Mouse (Mus musculus) Muller cell, postnatal 12 days (primary cell): ENCODE measurements around the gene Slco3a1.
A peak's percentile ranks its signal among the peaks of the same experiment; 100 is the strongest.

Experiments
- DNase-seq: peaks from one replicate; pipeline ENCODE4 v3.0.0-alpha.2; 2015; ENCODE audit errors: inconsistent ontology term

Slco3a1 gene

DNA sequence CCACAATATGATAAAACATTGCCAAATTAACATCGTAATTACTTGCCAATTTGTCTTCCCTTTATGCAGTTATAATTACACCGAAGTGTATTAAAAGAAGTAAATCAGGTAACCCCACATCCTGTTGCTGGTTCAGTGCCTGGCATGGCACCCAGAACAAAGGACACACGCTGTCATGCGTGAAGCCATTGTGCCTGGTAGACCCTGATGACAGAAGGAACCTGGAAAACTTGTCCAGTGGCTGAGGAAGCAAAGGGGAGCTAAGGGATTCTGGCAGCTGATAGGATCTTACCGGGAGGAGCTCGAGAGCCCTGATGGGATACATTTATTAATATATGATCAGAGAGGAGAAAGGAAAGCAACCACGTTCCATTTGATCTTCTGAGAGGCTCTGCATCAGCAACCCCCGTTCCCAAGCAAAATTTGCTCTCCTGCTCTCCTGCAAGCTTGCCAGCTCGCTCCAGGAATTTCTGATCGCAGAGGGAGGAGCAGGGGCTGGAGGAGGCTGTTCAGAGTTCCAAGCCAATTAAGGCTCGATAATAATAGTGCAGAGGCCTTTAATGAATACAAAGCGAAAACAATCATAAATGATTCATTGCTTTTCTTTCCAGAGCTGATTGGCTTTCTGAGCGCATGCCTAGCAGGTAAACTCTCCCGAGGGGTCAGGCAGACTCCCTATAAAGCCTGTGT is 250.8 kb downstream of the Slco3a1 start:
- DNase-seq: peak; percentile 56

DNA sequence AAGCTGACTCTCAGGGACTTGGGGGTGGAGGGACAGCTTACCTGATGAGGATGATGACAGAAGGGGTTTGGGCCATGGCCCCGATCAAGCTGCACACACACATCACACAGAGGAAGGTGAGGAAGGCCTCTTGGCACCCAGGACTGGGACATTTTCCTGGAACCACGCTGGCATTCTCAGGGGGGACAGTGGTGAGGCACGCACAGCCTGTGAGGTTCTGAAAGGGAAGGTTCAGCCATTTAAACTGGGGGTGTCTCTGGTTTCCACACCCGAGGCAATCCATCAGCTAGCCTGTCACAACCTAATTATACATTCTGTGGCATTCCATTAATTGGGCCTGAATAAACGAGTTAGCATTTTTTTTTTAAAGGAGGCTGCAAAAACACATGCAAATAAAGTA is 251.5 kb downstream of the Slco3a1 start:
- DNase-seq: peak; percentile 30

DNA sequence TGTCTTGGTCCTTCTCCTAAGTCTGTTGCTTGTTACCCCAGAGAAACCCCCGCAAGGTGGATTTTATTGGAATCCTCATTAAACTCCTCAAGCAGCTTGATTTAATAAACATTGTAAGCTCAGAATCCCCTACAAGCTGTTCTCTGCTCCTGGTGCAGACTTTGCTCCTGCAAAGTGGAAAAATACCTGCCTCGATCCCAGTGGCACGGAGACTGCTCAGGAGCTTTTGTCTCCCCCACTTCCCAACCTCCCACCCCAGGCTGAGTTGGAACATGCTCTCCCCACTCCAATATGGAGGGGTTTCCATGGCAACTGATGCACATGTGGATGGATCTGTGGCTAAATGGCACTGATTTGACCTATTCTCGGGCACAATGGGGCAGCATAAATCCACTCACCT is 268.0 kb downstream of the Slco3a1 start:
- no peak for DNase-seq

DNA sequence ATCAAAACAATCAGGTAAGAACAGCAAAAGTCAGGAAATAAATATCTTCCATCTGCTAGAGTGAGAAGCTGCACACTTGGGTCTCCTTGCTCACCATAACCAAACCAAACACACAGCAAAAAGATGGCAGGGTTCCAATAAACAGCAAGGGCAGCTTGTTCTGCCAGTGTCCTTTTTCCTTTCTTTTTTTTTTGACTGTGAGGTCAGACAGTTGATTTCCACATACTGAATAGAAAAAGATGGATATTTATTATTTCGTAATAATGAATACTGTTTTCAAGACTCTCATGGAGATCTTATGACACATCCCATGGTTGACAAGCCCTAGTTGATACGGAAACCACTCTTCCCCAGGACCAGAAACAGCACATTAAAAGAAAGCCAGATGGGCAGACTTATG is 274.2 kb downstream of the Slco3a1 start:
- no peak for DNase-seq

DNA sequence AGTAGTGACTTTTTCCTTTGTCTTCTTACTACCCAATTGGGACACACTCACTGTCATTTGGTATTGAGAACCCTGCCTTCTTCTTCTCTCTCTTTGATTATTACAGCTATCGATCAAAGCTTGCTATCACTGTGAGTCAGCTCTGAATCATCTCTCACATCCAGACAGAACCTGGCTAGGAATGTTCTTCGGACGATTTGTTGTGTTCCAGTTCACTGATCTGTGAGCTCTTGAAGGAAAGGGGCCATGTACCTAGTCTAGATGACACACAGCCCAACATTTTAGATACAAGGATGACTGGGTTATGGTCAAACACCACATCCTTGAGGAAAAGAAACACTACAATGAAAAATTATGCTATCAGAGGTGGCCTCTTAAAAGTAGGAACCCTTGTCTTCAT is 275.2 kb downstream of the Slco3a1 start:
- DNase-seq: peak; percentile 81

DNA sequence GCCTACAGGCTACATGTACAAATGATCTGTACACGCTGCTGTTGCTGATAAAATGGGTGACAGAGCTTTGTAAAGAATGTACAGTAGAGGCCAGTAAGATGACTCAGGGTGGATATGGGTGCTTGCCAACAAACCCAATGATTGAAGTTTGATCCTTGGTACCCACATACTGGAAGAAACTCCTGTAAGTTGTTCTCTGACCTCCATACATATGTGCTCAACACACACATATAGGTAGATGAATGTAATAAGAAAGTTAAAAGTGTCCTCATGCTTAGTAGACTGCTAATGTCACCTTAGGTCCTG is 284.5 kb downstream of the Slco3a1 start:
- DNase-seq: peak; percentile 50

DNA sequence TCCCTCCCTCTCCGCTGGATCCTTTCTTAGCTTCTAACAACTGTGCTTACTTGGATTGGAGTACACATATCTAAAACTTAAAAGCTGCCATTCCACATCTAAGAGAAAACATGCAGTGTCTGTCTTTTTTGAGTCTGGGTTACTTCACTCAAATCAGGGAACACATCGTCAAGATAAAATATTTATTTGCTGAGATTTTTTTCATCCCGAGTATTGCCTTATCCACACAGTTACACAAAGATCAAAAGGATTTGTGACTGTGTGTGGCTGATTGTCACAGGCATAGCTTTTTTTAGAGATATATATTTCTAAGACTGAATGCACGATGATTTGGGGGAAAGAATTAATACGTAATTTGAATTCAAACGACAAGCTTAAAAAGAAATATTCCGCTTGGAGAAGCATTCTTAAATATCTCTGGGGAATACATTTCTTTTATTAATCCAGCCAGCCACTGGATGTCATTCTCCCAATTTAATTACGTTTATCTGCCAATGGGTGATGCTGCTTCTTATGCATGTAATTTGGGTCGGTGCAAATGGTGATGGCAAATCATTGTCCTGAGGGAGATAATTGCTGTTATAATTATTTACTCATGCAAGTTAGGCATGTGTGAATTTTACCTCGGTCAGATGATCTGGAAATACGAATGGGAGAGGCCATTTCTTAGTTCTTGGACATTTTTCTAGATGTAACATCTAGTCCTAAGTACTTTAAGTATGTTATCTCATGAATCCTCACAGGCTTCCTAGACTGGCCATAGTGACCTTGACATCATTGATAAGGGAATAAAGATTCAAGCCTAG is 285.1 kb downstream of the Slco3a1 start:
- DNase-seq: peak; percentile 56

DNA sequence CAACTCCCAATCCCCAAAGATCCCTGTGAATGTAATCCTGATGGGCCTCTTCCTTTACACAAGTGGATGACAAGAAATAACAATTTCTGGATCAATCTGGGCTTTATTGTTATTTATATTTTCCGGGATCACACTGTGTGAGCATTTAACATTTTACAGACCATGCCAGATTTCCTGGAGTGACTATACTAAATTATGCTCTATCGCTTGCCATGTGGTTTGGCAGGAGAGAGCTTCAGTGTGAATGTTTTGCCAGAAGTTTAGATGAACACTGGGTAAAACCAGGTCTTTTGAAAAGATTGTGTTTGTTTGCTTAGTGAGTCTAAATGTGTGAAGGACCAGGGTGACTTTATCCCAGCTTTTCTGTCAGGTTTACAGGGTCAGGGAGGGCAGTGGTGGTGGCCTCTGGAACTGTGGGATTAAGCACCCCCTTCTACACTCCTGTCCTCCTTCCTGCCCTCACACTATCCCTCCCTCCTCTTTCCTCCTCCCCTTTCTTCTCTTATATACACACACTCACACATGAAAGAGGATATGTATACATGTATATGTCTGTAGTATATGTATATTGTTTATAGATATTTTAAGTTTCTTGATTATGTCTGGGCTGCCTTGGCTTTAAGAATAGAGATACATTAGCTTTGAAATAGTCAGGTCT is 287.9 kb downstream of the Slco3a1 start:
- DNase-seq: peak; percentile 33

DNA sequence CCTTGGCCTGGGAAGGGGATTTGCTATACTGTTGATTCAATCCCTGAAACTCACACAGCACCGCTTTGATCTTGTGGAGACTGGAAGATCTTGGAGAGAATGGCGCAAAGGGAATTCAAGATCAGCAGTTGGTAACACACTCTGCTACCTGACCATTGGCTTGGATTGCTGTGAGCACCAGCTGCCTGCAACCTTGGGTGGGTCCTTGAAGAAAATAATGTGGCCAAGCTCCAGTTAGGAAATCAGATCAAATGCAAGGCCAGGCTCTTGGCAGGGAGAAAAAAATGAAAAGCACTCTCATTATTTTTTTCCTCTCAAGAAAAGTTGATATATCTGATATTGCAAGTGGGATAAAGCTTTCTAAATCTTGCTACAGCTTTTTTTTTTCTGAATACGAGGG is 298.3 kb downstream of the Slco3a1 start:
- DNase-seq: no peak

DNA sequence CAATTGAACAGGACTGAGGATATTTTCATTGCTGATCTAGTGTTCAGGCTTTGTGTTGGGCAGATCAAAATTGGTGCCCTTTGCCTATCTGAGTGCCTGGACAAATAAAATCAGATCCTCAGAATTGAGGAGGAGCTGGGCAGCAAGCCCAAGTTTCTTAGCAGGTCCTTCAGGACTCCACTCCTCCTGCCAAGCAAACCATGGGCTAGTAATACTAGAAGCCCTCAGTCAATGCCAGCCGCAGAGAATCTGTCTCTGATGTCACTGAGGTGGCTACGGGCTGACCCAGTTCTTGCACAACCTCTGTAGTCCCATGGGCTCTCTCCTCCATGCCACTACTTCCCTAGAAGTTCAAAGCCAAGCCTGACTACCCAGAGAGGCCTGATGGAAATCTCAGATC is 302.5 kb downstream of the Slco3a1 start:
- DNase-seq: no peak

DNA sequence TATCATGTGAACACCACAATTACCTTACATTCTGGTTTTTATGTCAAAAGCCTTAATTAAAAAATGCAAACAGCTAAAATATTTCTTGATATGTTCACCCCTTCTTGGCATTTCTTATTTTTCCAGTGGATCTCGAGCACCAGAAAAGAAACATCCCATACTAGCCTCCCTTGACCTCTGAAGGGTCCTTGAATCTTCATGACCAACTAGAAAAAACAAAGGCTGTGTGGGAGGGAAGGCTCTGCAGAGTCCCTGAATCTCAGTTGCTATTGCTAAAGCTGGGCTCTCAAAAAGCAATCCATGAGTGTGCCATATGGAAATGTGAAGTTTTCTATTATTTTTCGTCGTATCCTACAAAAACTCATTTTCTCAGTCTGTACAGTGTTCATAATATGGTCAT is 313.3 kb downstream of the Slco3a1 start:
- no peak for DNase-seq

DNA sequence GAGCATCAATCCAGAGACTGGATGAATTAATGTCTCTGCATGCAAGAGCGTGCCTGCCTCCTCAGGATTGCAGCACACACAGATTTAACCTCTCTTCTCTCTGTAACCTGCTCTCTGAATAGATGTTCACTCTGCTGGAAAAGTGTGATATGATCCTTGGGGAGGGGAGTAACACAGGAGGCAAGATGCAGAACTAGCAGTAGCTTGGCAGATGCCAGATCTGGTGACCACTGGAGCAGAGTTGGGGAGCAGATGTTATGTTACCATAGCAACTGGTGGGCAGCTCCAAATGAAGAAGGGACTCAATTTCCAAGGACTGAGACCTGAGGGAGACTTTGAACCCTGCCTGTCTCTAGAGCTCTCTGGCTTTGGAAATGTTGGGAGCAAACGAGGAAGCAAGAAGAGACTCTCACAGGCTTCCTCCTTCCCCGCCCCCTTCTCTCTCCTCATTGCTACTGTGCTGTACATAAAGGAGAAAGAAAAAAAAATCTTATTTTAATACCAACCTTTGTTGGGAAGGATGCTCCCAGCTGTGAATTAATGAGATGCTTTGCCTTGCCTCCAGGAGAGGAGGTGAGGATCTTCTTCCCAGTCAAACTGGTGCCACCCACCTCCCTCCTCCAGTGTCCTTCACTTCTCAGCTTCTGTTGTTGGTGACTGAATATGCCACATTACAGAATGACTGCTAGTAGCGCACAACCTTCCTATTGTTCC is 314.0 kb downstream of the Slco3a1 start:
- DNase-seq: peak; percentile 32
